Mouse (Mus musculus) naive thymus-derived CD4-positive, alpha-beta T cell, adult 5 months (primary cell): ENCODE results near the gene Plxdc1. TPM values are rescaled to one million over a fixed set of nuclear protein-coding genes. Genes with fewer than 3 reads are reported as not detected.

ENCODE experiments used
- polyA plus RNA-seq: library from polyadenylated mRNA; unstranded; fragments of 100-300 nt; shearing (Covaris generic); gene quantifications from one replicate; pipeline ENCODE4 v1.2.1, GENCODE M21; 2017

The Plxdc1 gene
- 0.32 TPM for polyA plus RNA-seq

DNA sequence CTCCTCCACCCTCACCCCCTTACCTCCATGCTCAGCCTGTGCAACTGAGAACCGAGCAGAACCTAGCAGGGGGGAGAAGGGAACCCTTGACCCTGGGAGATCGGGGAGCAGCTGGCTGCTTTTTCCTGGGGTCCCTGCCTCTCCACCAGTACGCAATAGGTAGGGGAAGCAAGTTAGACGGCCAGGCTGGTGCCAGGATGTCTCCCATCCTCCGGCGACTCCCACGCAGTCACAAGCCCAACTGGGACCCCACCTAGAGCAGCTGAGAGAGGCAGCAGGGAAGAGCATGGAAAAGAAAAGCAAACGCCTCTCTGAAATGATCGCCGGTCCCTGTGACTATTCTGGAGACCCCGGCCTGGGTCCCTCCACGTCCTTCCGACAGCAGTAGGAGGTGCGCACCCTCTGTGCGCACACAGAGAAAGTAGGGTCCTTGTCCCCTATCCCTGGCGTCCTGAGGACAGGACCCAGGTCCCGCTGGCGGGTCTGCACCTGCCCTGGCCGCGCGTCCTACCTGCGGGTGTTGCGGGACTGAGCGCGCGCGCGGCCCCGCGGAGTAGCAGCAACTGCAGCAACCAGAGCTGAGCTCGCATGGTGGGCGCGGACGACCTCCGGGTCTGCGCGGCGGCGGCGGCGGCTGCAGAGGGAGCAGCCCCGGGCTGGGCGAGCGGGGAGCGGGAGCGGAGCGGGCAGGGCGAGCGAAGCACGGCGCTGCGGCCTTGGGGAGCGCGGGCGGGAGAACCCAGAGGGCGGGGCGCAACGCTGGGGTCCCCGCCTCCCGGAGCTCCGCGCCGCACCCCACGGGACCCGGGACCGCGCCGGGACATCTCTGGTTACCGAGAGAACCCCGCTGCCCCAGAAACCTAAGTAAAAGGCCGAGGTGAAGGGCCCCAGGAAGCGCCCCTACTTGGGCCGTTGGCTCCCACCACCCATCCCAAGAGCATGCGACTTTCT lies at the start of gene Plxdc1:
Plxdc1 (minus strand) TSS at position 718 of the 951 bp plus-strand sequence.

DNA sequence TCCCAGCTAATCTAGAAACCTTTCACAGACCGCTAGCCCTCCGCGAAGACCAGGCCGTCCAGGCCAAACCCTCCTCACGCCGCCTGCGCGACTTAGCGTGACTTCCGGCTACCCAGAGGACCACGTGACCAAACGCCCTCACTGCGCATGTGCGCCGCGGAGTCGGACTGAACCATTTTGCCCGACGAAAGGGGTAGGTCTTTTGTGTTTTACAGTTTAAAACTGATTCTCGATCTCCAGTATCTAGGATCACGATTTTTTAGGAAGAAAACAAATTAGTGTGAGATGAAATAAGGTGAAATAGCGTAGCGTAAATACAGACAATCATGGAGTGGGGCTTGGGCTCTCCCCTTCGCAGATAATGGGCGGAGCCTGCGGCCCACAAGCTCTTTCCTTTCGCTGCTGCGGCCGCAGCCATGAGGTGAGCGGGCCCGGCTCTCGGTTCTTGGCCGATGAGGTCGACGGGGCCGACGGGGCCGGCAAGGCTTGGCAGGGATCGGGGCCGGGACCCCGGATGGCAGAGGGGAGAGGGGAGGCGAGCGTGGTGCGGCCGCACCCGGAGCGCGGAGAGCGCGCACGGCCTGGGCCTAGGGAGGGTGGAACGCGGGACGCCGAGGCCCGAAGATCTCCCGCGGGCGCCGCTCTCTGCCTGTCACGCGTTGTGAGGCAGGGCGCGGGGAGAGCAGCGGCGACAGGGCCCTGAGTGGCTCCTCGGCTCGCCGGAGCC lies 40.5 kb upstream of the Plxdc1 start, which contains the start of gene Rpl19:
Rpl19 (plus strand) TSS at position 141 of the 727 bp plus-strand sequence.

GRCm38 (mm10) chr11:98022555-98023371 lies 36.5 kb upstream of the Plxdc1 start, which contains the start of gene Cacnb1:
Gene Cacnb1 (minus strand): TSS chr11:98023034.

GRCm38 (mm10) chr11:97995564-97996288 lies 9.5 kb upstream of the Plxdc1 start, which contains the start of gene Arl5c:
Gene Arl5c (minus strand): TSS chr11:97996181.

GRCm38 (mm10) chr11:97883918-97884600 lies 102.2 kb downstream of the Plxdc1 start, which contains the start of gene Fbxo47:
Gene Fbxo47 (minus strand): TSS chr11:97884154.

Other genes starting within 250 kb of the Plxdc1 start
- 2.9 TPM for gene Pip4k2b, start 241.7 kb downstream of the Plxdc1 start, polyA plus RNA-seq
- 38.7 TPM for gene Cwc25, start 219.9 kb downstream of the Plxdc1 start, polyA plus RNA-seq
- gene 1700001P01Rik, start 210.5 kb downstream of the Plxdc1 start, polyA plus RNA-seq = not detected
- gene Rpl23, start 204.0 kb downstream of the Plxdc1 start, polyA plus RNA-seq = 591 TPM
- gene Lasp1, start 187.4 kb downstream of the Plxdc1 start, polyA plus RNA-seq = 126 TPM
- not detected for gene B230217C12Rik, start 145.7 kb downstream of the Plxdc1 start, polyA plus RNA-seq
- gene Fbxo47, start 102.3 kb downstream of the Plxdc1 start, polyA plus RNA-seq = 0.73 TPM
- gene Arl5c, start 9.7 kb upstream of the Plxdc1 start, polyA plus RNA-seq = 99.2 TPM
- 18.1 TPM for gene Cacnb1, start 36.6 kb upstream of the Plxdc1 start, polyA plus RNA-seq
- 2,102 TPM for gene Rpl19, start 40.3 kb upstream of the Plxdc1 start, polyA plus RNA-seq
- not detected for gene Stac2, start 67.0 kb upstream of the Plxdc1 start, polyA plus RNA-seq
- gene Fbxl20, start 164.0 kb upstream of the Plxdc1 start, polyA plus RNA-seq = 44.7 TPM
- 58.6 TPM for gene Med1, start 206.8 kb upstream of the Plxdc1 start, polyA plus RNA-seq
- gene Cdk12, start 216.6 kb upstream of the Plxdc1 start, polyA plus RNA-seq = 22.2 TPM